9 mouse cellular contexts compared by ENCODE assay signal in the genomic region with DNA sequence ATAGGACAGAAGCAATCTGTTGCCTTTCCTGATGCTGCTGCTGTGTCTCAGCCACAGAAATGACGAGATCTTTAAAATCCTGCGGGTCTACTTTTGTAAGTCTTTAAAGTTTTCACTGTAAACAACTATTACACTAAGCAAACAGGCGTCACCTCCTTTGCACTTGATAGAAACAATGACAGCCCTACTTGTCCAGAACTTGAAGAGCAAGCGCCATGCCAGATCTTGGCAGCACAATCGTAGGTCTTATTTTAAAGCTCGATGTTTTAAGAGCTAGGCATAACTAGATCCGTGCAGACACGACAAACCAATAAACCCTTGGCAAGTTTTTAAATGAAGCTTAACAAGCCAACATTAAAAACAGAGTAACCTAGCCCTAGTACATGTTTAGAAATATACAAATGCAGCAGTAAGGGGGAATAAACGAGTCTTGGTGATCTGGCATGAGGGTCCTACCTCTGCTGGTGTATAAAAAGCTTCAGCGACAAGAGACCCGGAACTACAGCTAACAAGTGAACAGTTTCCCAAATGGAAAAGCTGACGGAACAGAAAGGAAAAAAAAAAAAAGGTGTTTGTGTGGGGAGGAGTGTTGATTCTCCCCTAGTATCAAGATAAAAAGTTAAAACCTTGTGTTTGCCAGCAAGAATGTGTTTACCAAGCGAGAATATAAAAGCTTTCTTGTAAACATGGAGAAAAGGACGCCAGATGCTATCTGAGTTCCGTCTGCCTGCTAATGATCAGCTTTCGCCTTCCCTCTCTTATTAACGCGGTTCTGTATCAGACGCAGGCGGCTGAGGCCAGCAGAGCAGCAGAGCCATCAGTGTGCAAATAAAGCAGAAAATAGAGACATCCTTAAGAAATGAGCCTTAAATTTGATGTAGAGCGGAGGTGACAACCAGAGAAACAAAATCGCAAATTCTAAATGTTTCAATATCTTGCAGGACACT. TPM values are rescaled to one million over a fixed set of nuclear protein-coding genes. Genes with fewer than 3 reads are reported as not detected.
A peak's percentile ranks its signal among the peaks of the same experiment; 100 is the strongest.
DNase-seq lines count a peak whose midpoint lies in the region; TF ChIP-seq lines count a peak whose summit lies in the region.
"Had no signal": no experiment of that assay in that cellular context is flagged by ENCODE, and none has a peak within 500 bp of the region (broad histone marks: within the 10 kb centered on the region; RNA-seq: fewer than 3 reads in every experiment).

No protein-coding gene starts in this region.

- peak overlapping the region; percentile 73 for H3K4me3 ChIP-seq in layer of hippocampus, adult 2 months
- peak overlapping the region; percentile 79 for H3K4me3 ChIP-seq in embryonic facial prominence, embryonic 10.5 days

- H3K9me3 ChIP-seq in embryonic facial prominence, embryonic 10.5 days = no peaks in the 10 kb centered on the region

- DNase-seq in layer of hippocampus, adult 2 months (ENCODE audit: low spot score in 2 of 2) = no peak
- no peak for DNase-seq in layer of hippocampus, adult 9-10 months (ENCODE audit: low spot score)
- peak; percentile 34 for DNase-seq in embryonic facial prominence, embryonic 10.5 days (ENCODE audit: low spot score)
- DNase-seq in induced T-regulatory cell, adult 2 months (ENCODE audit: low read depth) = peak; percentile 18
- peak; percentile 37 for DNase-seq in mesoderm, embryonic 11.5 days (ENCODE audit: low read depth, low spot score)
- no peak for DNase-seq in spleen, postnatal 10 days (ENCODE audit: low spot score in 2 of 2)
- DNase-seq in natural killer cell, adult 2 months (ENCODE audit: low spot score in 2 of 2) = no peak
- DNase-seq in spleen, adult 18-20 months = no peak

- WGBS in embryonic facial prominence, embryonic 10.5 days = 3% methylated on average over 22 of the region's 22 CpGs

- peaks cover 4% of the 10 kb centered on the region; the same call in 1 of the 2 replicates for H3K36me3 ChIP-seq in embryonic facial prominence, embryonic 10.5 days (replicated peaks)

- H3K27me3 ChIP-seq in embryonic facial prominence, embryonic 10.5 days (replicated peaks; ENCODE audit: low read depth, poor library complexity, severe bottlenecking) = peaks cover 48% of the 10 kb centered on the region

- 0 out of 2 replicates have a peak overlapping the region, but pooled peaks have one; percentile 58 for H3K27ac ChIP-seq in layer of hippocampus, adult 2 months
- H3K27ac ChIP-seq in embryonic facial prominence, embryonic 10.5 days (replicated peaks) = peak overlapping the region; percentile 94

- no peak for TF ChIP-seq CTCF in layer of hippocampus, adult 2 months (conservative IDR thresholded peaks at IDR 0.05)

- peaks cover 76% of the 10 kb centered on the region for H3K4me1 ChIP-seq in embryonic facial prominence, embryonic 10.5 days

RNA-seq across cellular contexts. Expression of gene Irx5, which starts 2.6 kb away (rescaled TPM):
- under 1 TPM in 1 of 2 experiments, not detected in 1; 0.18 TPM for total RNA-seq in layer of hippocampus, adult 2 months (2021)
- polyA plus RNA-seq in embryonic facial prominence, embryonic 10.5 days (2016; fragmentation: Nextera tagmentation; extraction: Ambion mirVana) = 9.5 and 10.2 TPM in 2 replicates
- total RNA-seq: common myeloid progenitor, adult 5-6 weeks had no signal

Comparison
In these comparisons a context has a peak if more than half of its experiments do, and no peak if none do; other contexts are left out.
1. DNase-seq: peak in embryonic facial prominence, embryonic 10.5 days (single experiment), induced T-regulatory cell, adult 2 months (single experiment) and mesoderm, embryonic 11.5 days (single experiment); none in layer of hippocampus, adult 2 months (0 of 2), layer of hippocampus, adult 9-10 months (single experiment), spleen, postnatal 10 days (0 of 2), natural killer cell, adult 2 months (0 of 2) and spleen, adult 18-20 months (0 of 2).